Mouse (Mus musculus) adipocyte (in vitro differentiated cells): ENCODE measurements around the gene Sdhb.
A peak's percentile ranks its signal among the peaks of the same experiment; 100 is the strongest.

Source experiments
- DNase-seq: peaks from one replicate; pipeline ENCODE4 v3.0.0-alpha.2; 2016; ENCODE audit warnings: low spot score

Gene Sdhb

GRCm38 (mm10) chr4:141014114-141014513 lies 53.1 kb downstream of the Sdhb start:
- no peak for DNase-seq

- no peak for DNase-seq
These were observed 53.9 kb downstream of the Sdhb start for GRCm38 (mm10) chr4:141014856-141015255.

- no peak for DNase-seq
These were observed 54.4 kb downstream of the Sdhb start for GRCm38 (mm10) chr4:141015356-141015755.

GRCm38 (mm10) chr4:141016311-141016710 lies 55.3 kb downstream of the Sdhb start:
- peak; percentile 9 for DNase-seq

GRCm38 (mm10) chr4:141017657-141018436 lies 56.8 kb downstream of the Sdhb start:
- no peak for DNase-seq

- DNase-seq = no peak
These were observed 59.2 kb downstream of the Sdhb start for GRCm38 (mm10) chr4:141020220-141020619.

- no peak for DNase-seq
These were observed 60.0 kb downstream of the Sdhb start for GRCm38 (mm10) chr4:141020811-141021613.

- no peak for DNase-seq
These were observed 60.6 kb downstream of the Sdhb start for GRCm38 (mm10) chr4:141021614-141021929.

- no peak for DNase-seq
These were observed 63.0 kb downstream of the Sdhb start for GRCm38 (mm10) chr4:141024052-141024451.

GRCm38 (mm10) chr4:141024992-141025391 lies 64.0 kb downstream of the Sdhb start:
- DNase-seq = no peak
